Mouse (Mus musculus) testis, postnatal 14 days (tissue): Measurements from ENCODE around the gene Dst.
"Not testable (repeated sequence)": the region's sequence is repeated elsewhere in the genome, so short reads cannot be mapped to it uniquely, and the experiment has no call there.

Source experiments
- DNase-seq: peaks from one replicate; pipeline ENCODE4 v3.0.0; 2021; ENCODE audit warnings: low spot score

Dst gene

GRCm38 (mm10) chr1:34065551-34066048, 157.6 kb downstream of the Dst start:
- no peak for DNase-seq

DNA sequence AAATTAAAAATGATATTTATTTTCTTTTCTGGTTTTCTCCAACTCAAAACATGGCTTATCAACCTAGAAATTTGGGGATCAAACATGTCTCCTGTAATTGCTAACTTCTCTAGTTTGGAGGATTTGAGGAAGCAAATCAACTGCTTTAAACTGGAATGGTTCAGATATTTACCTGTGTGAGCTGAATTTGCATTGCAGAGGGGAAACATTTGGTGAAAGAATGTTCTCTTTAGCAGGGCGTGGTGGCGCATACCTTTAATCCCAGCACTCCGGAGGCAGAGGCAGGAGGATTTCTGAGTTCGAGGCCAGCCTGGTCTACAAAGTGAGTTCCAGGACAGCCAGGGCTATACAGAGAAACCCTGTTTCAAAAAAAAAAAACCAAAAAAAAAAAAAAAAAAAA, 158.4 kb downstream of the Dst start:
- DNase-seq = not testable (repeated sequence)

- DNase-seq = no peak
Observed at GRCm38 (mm10) chr1:34068341-34068740, 160.3 kb downstream of the Dst start.

DNA sequence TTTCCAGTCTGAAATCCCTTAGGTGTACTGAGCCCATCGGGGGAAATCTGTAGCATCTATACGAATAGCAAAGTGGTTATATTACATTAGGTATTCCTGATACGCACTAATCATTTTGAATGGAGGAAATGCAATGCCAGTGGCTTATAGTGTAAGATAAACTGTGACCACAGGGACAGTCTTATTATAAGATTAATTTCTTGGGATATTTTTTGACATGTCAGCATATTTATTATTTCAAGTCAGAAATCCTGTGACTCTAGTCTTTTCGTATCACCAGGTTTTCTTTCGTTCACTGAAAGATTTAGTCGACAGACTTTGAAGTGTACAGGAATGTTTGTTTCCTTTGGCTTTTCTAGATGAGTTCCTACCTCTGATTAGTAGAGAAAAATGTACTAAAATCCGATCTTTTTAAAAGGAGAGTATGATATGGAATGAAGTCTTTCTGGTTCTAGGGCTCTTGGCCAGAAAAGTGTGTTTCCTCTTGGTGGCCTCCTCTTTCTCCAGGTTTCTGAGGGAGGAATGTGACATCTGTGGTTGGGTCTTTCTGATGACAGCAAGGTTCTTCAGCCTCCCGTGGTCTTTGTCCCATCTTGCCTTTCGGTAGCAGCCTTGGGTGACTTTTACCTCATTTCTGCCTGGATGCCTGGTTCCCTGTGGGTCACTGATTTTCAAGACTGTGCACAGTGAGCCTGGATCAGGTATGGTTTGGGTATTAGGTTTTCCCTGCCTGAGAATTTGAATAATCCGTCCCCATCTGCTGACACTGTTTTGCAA, 161.7 kb downstream of the Dst start:
- DNase-seq = no peak

DNA sequence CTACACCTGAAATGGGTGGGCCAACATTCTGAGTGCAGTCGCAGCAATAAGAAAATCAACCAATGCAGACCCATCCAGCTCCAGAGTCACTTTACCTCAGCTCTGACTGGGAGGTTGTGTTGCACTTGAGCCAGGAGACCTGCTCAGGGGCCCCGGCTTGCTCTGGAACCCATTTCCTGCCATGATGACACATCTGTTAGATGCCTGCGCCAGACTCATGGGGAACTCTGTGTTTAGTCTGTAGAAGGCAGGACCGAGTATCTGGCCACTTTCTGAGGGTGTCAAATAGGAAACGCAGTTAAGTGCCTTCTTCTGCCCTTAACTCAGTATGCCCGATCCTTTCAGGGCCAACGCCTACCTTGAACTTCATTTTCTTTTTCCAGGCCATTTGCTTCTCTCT, 162.4 kb downstream of the Dst start:
- no peak for DNase-seq

DNA sequence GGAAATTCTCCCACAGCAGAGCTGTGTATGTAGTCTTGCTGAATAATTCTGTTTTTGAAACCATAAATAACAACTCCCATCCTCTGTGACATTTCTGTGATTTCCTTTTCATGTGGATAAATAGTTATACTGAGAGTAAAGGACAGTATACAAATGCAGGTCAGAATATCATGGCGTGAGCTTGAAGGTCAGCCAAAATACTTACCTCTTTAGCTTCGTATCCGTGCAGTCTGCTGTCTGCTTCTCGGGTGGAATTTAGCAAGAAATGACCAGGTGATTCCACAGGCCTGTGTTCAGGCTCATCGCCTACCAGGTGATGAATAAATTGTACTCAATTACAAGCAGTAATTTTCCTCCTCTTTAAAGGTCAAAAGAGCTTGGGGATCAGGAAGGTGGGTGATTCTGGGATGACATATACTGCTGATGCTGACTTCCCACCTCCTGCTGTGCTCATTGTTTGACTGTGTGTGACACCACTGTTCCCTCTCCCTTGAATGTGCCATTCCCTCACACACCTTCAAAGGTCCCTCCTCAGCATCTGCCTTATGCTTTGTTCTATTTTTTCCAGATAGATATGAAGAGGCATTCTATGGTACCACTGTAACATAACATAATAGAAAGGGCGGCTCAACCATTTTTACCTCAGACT, 163.1 kb downstream of the Dst start:
- no peak for DNase-seq

DNA sequence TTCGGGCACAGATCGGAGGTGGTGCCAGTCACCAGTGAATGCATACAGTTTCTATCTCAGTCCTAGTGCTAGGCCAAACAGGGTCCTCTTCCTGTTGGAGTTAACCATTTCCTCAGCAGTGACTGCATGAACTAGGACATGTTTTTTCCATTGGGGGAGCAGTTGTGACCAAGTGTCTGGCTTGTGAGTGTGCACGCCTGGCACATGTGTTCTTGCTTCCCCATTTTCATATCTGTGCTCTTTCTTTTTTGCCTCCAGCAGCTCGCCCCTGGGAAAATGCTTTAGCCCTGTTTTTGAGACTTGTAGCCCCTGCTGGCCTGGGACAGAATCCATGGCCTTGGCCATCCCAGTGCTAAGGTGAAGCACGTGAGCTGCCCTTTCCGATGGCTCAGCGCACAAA, 164.2 kb downstream of the Dst start:
- DNase-seq = no peak

DNA sequence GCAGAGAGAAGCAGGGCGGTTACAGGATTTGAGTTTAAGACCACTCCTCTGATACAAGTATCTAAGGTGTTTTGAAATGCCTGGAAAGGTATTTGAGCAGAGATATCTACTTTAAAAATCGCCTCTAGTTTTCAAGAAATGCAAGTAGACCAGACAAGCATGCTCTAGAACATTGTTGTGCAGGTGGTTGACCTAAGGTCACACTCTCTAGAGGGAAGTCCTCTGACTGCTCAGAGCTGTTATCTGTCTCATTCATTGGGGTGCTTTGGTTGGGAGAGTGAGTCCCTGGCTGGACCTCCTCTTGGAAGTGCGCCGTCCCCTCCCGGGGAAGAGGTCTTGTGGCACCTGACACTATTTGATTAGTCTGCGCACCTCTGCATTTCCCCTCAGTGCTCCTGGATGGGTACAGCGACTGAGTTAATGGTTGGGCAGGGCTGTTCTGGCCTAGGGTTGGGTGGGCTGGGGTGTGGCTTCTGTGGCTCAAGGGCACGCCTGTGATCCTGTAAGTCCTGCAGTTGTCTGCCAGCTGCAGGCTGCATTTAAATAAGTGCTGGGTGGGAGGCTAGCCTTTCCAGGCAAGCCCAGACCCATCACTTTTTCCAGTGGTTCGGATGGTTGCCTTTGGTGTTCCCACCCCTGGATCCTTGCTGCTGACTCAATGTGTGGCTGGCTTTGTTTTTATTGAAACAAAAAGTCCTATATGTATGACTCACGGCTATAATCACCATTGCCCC, 165.6 kb downstream of the Dst start:
- DNase-seq = no peak

GRCm38 (mm10) chr1:34074245-34075187, 166.5 kb downstream of the Dst start:
- peak; percentile 26 for DNase-seq

GRCm38 (mm10) chr1:34076701-34077421, 168.8 kb downstream of the Dst start:
- no peak for DNase-seq

DNA sequence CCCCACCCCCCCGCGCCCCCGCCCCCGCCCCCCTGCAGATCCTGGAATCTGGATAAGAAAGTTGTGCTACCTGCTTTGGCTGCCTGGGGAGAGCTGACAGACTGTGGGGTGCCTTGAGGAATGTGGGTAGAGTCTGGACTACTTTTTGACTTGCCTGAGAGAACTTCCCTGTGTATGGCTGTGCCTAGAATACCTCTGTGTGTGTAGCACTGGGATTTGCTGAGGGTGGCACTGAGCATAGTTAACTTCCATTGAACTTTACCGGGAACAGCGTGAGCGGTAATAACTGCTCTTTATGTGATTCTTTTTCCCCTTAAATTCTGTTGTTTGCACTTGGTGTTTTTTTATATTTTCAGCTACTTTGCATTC, 169.4 kb downstream of the Dst start:
- DNase-seq = no peak

GRCm38 (mm10) chr1:34077941-34078340, 169.9 kb downstream of the Dst start:
- DNase-seq = no peak

- no peak for DNase-seq
Observed at GRCm38 (mm10) chr1:34089011-34089410, 181.0 kb downstream of the Dst start.

DNA sequence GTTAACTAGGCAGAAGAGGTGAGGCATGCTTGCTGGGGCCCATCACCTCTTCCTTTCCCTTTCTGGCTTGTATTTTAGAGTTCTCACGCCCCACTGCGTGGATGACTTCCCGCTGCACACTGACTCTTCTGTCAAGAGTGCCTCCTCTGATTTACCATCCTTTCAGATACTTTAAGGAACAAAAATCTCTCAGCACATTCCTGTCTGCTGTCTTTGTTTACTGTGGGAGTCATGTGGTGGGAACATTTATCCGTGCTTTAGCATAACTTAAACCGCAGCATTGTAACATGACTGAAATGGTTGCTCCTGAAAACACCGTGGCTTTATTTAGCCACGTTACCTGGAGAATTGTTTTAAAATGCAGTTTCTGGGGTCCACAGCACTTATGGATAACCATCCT, 182.7 kb downstream of the Dst start:
- DNase-seq = no peak

GRCm38 (mm10) chr1:34093652-34094051, 185.6 kb downstream of the Dst start:
- no peak for DNase-seq

DNA sequence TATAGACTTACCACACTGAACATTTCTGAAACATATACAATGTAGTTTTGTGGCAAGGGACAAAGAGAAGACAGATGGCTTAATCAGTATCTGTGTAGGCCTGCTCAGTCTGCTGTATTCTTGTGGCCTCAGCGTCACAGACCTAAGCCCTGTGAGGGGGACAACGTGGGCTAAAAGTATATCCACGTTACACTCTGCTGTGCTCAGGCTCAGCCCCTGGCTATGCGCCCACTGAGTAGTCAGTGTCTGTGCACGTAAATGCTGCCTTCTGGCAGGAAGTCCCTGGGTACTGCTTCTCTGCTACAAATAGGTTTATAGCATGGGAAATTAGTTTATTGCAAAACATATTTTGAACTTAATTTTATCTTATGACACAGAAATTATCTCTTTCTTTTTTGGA, 186.3 kb downstream of the Dst start:
- DNase-seq = no peak

DNA sequence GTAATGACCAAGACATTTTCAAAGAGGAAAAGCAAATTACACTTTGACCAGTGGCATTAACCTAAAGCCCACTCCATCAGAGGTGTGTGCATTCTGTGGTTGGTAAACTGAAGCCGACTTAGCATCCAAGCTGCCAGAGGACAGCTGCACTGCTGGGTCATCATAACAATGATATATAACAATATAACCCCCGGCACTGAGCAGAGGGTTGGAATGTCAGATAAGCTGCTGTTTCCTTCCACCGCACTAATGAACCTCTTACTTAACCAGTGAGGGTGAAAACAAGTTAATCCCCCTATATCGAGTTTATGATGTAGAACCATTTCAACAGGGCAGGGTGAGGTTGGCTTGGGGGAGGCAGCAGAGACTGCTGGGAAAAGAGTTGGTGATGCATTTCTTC, 187.1 kb downstream of the Dst start:
- no peak for DNase-seq

DNA sequence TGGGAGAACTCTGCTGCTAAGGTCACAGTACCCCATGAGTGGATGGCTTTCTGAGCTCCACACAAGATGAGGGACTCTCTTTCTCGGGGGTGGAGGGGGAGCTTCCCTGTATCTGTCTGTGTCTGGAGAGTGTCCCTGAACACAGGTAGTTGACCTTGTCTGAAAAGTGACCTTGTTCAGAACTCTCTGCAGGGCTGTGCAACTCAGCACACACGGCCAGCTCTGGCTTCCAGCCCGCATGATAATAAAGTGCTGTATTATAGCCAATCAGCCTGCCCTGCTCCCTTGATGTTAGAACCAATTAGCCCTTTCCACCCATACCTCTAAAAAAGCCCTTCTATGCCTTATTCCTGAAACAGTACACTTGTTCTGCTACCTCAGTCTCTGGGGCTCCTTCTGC, 188.9 kb downstream of the Dst start:
- peak; percentile 36 for DNase-seq

GRCm38 (mm10) chr1:34097640-34098039, 189.6 kb downstream of the Dst start:
- no peak for DNase-seq

GRCm38 (mm10) chr1:34099439-34099838, 191.4 kb downstream of the Dst start:
- no peak for DNase-seq

- DNase-seq = no peak
Observed at GRCm38 (mm10) chr1:34100385-34100784, 192.4 kb downstream of the Dst start.
